Mouse (Mus musculus): ENCODE measurements around the gene Aifm3. TPM values are rescaled to one million over a fixed set of nuclear protein-coding genes. Genes with fewer than 3 reads are reported as not detected.
"Not testable (repeated sequence)": the region's sequence is repeated elsewhere in the genome, so short reads cannot be mapped to it uniquely, and the experiment has no call there.

Gene Aifm3
- polyA plus RNA-seq, 1 experiment, result not detected

DNA sequence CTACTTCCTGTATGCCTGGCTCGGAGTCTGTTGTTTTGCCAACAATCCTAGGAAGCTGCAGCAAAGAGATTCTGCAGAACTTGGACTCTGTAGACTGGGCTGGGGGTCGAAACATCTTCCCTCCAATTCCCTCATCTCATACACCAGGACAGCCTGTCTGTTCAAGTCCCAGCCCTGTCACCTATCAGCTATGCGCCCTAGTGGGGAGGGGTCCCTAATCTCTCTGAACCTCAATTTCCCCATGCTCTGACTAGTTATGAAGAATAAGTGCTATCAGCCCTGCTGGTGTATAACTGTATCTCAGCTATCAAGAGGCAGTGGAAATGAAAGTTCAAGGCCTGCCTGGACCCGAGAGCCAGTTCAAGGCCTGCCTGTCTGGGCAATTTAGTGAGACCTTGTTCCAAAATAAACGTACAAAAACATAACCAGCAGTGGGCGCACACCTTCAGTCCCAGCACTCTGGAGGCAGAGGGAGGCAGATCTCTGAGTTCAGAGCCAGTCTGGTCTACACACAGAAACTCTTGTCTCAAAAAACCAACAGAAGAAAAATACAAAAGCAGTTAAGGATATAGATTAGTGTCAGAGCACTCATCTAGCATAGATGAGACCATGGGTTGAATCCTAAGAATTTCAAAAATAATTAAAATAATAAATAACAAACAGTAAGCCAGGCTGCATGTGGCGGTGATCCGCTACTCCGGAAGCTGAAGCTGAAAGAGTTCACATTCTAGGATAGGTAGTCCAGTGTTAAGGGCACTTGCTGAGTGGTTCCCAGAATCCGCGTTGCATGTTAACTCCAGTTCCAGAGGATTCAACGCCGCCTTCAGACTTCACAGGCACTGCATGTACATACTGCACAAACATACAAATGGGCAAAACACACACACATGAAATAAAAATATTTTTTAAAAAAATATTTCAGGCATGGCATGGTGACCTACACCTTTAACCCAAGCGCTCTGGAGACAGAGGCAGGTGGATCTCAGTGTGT lies 638 bp upstream of the Aifm3 start:
- Histone ChIP-seq H3K27ac (replicated peaks; ENCODE audit: low read depth, low read length) (no peak overlapping the region), H3K4me1 (ENCODE audit: control insufficient read depth, insufficient read depth, insufficient read length, low read length) (no peaks in the 10 kb centered on the region; the same call in 1 of the 2 replicates), H3K4me3 (ENCODE audit: insufficient read depth, low read depth, low read length) (peak overlapping the region; percentile 37; the same call in 1 of the 2 replicates)

DNA sequence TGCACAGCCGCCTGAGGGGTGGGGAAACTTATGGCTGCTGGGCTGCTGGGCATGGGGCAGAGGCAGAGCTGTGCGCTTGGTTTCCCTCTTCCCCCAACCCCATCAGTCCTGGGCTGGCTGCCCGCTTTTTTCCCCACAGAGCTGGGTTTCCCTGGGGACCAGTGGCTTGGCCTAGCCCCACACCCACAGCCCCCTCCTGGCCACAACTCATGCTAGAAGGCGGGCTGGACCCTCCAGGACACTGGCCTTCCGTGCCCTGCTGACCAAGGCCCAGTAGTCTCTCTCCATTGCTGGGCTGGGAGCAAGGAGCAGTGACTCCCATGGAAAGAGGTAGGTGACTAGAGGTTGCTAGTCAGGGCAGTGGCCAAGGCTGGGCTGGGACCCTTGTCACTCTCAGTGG lies 1.7 kb downstream of the Aifm3 start:
- Histone ChIP-seq H3K4me3 (ENCODE audit: insufficient read depth, low read depth, low read length) (no peak overlapping the region), H3K27ac (replicated peaks; ENCODE audit: low read depth, low read length) (no peak overlapping the region), H3K4me1 (ENCODE audit: control insufficient read depth, insufficient read depth, insufficient read length, low read length) (no peaks in the 10 kb centered on the region; the same call in 1 of the 2 replicates)

DNA sequence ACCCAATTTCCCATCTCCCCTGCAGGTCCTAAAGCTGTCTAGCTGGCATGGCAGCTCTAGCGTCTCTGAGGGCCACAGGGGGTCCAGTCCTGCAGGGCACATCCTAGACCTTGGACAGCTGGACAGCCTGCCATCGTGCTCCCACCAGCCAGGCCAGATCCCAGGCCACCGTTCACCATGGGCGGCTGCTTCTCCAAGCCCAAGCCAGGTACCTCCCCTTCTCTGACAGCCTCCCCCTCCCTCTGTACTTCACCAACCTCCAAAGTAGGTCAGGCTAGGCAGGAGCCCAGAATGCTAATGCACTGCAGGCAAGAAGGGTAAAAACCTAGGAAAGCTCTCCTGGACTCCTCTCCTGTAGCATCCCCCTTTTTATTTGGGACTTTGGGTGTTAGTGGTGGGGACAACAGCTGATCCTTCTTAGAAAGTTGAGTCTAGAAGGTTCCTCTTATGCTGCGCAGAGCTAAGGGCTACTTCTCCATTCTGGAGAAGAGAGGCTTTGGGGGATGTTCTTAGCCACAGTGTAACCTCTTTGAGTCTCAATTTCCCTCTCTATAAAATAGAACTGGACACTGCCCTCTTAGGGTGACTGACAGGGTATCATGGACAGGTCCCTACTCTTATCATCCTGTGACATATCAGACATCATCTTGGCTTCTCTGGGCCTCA lies 2.6 kb downstream of the Aifm3 start:
- no peaks in the 10 kb centered on the region for H3K4me1 ChIP-seq (ENCODE audit: control insufficient read depth, insufficient read depth, insufficient read length, low read length)
- no peak overlapping the region for H3K27ac ChIP-seq (replicated peaks; ENCODE audit: low read depth, low read length)
- H3K4me3 ChIP-seq (ENCODE audit: insufficient read depth, low read depth, low read length), result no peak overlapping the region

DNA sequence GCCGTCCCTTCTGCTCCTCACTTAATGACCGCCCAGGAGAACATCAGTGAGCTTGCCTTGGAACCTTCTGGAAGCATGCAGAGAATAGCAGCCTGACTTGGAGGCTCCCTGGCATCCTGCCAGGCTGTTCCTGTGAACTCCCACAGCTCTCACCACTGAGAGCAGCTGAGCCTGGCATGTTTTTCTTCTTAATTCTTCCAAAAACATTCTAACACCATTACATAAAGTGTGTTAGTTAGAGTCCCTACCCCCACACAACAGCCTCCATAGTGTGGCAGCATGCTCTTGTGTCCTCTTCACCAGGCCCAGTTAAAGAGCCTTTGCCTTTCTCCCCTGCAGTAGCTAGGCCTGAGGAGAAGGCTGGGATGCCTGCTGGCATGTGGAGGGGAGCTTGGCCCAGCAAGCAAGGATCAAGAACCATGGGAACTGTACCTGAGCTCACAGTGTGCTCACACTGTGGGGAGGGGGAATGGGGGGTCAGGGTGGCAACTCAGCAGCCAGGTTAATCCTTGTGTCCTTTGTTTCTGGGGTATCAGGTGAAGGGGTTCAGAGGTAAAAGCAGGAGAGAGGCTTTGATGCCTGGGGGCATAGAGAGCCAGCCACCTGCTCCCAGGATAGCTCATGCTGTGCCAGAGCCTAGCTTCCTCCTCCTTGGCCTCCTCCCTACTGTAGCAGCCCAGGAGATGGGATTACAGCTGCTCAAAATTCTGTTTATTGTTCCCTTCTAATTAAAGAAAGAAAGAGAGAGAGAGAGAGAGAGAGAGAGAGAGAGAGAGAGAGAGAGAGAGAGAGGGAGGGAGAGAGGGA lies 7.3 kb downstream of the Aifm3 start:
- Histone ChIP-seq H3K4me3 (ENCODE audit: insufficient read depth, low read depth, low read length) (no peak overlapping the region), H3K27ac (replicated peaks; ENCODE audit: low read depth, low read length) (no peak overlapping the region), H3K4me1 (ENCODE audit: control insufficient read depth, insufficient read depth, insufficient read length, low read length) (no peaks in the 10 kb centered on the region)

DNA sequence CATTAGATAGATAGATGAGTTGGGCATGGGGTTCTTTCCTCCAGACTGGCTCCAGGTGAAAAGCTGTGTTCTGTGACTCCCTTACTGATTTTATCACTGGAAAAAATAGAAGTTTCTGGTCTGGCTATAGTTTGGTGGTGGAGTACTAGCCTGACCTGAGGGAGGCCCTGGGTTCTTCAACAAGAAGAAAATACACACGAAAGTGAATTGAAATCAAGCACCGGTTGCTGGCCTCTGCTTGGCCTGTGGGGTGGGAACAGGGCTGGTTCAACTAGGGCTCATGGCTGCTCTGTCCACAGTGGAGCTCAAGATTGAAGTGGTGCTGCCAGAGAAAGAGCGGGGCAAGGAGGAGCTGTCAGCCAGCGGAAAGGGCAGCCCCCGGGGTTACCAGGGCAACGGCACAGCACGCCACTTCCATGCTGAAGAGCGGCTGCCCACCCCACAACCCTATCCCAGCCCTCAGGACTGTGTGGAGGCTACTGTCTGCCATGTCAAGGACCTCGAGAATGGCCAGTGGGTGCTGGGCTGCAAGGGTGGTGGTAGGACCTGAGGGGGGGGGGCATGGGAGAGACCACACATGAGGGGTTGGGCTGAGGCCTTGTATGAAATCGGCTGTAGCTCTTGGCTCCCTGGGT lies 10.0 kb downstream of the Aifm3 start:
- H3K4me3 ChIP-seq (ENCODE audit: insufficient read depth, low read depth, low read length), result no peak overlapping the region
- no peaks in the 10 kb centered on the region for H3K4me1 ChIP-seq (ENCODE audit: control insufficient read depth, insufficient read depth, insufficient read length, low read length)
- no peak overlapping the region for H3K27ac ChIP-seq (replicated peaks; ENCODE audit: low read depth, low read length)

DNA sequence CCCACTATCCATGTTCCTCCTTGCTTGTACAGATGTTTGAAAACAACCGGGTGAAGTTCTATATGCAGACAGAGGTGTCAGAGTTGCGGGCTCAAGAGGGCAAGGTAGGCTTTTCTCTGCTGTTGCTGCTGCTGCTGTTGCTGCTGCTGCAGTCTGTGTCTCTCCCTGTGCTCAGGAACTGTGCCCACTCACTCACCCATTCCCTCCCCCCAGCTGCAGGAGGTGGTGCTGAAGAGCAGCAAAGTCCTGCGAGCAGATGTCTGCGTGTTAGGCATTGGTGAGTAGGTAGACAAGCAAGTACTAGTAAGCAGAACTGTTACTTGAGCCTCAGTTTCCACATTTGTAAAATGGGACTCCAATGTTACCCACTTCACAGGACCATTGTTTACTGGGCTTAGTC lies 13.3 kb downstream of the Aifm3 start:
- Histone ChIP-seq H3K27ac (replicated peaks; ENCODE audit: low read depth, low read length) (no peak overlapping the region), H3K4me3 (ENCODE audit: insufficient read depth, low read depth, low read length) (no peak overlapping the region), H3K4me1 (ENCODE audit: control insufficient read depth, insufficient read depth, insufficient read length, low read length) (no peaks in the 10 kb centered on the region)

DNA sequence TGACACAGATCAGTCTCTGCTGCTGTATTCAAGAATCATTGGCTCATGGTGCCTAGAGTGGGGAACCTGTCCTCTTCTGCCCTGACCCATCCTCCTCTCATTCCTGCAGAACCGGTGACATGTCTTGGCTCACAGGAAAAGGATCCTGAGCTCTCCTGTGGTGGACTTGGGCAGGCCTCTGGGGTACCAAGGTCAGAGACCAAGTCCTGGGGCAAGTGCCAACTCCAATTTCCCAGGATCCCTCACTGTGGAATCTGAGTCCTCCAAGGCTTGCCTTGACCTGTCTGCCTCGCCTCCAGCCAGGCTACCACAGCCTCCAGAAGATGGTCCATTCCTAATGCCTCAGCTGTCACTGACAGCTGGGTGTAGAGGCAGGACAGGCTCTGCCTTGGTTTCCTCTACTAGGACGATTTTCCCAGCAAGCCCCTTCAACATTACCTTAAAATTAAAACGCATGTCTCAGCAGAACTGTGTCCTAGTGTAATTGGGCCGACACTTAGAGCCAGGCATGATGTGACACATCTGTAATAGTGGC lies 17.7 kb downstream of the Aifm3 start:
- Histone ChIP-seq H3K4me3 (ENCODE audit: insufficient read depth, low read depth, low read length) (no peak overlapping the region), H3K4me1 (ENCODE audit: control insufficient read depth, insufficient read depth, insufficient read length, low read length) (peaks cover 8% of the 10 kb centered on the region), H3K27ac (replicated peaks; ENCODE audit: low read depth, low read length) (no peak overlapping the region)

DNA sequence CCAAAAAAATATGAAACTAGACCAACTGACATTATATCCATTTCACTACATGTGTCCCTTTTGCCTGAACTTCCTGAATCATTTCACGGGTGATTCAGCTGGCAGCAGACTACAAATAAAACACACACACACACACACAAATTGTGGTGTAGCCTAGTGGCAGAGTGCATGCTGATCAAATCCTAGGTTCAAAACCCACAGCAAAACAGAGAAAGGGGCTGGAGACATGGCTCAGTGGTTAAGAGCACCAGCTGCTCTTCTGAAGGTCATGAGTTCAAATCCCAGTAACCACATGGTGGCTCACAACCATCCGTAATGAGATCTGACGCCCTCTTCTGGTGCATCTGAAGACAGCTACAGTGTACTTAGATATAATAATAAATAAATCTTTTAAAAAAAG lies 18.6 kb downstream of the Aifm3 start:
- H3K4me3 ChIP-seq (ENCODE audit: insufficient read depth, low read depth, low read length), result peak overlapping the region; percentile 82
- H3K27ac ChIP-seq (replicated peaks; ENCODE audit: low read depth, low read length); H3K4me1 ChIP-seq (ENCODE audit: control insufficient read depth, insufficient read depth, insufficient read length, low read length): not testable (repeated sequence)

DNA sequence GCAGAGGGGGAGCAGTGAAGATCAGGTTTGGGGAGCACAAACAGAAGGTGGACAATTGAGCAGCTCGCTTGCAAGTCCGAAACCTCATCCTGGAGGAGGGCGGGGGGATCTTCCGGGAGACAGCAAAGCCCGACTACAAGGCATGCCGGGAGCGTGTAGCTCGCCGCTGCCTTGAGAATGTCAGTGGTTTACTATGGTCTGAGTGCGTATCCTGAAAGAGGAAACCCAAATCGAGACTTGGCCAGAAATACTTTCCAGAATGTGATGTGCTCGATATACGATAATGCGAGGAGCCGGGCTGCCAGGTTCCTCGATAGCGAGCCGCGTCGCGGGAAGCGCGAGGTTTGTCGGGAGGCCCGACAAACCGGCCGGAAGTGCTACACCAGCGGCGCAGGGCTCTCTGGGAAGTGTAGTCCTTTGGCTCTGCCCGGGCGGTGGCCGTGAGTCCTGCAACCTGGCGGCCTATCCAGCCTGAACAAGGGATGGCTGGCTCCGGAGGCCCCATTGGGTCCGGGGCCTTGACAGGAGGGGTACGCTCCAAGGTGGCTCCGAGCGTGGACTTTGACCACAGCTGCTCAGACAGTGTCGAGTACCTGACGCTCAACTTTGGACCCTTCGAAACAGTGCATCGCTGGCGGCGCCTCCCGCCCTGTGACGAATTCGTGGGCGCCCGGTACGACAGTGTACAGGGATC lies 19.3 kb downstream of the Aifm3 start, which contains the start of gene Lztr1:
Gene Lztr1 (plus strand): TSS at position 143 of the 694 bp plus-strand sequence.
- Histone ChIP-seq H3K4me1 (ENCODE audit: control insufficient read depth, insufficient read depth, insufficient read length, low read length) (peaks cover 8% of the 10 kb centered on the region), H3K27ac (replicated peaks; ENCODE audit: low read depth, low read length) (peak within 1 kb of the TSS; percentile 92), H3K4me3 (ENCODE audit: insufficient read depth, low read depth, low read length) (peak within 1 kb of the TSS; percentile 82)

DNA sequence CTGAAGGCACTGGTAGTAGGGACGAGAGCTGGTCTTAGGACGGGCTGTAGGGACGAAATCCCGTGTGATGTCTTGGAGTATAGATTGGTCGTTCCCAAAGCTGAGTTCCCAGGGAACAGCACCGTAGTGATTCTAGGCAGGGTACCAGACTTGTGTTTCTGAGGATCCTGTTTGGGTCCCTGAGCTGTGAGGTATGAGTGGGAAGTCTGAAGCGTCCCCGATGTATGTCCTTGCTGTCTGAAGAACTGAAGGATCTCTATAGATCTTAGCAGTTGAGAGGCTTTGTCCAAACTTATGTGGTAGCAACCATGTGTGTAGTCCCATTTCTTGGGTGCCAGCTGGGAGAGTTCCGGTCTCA lies 19.8 kb downstream of the Aifm3 start:
- H3K4me1 ChIP-seq (ENCODE audit: control insufficient read depth, insufficient read depth, insufficient read length, low read length), result peaks cover 8% of the 10 kb centered on the region

DNA sequence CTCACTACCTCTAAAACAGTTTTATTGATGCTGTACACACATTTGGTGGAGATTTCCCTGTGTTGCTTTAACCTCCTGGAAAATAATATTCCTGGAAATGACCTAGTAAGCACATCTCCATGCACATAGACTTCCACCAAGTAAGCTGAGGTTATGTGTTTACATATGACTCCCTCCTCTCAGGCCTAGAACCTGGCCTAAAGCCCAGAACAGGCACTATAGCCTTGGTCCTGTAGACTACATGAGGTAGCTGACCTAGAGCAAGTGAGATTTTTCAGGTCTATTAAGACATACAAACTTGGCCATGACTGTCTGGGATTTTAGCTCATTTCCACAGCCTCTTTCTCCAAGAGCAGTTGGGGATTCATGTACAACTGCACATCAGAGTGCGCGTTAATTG lies 20.7 kb downstream of the Aifm3 start:
- Histone ChIP-seq H3K4me1 (ENCODE audit: control insufficient read depth, insufficient read depth, insufficient read length, low read length) (peaks cover 8% of the 10 kb centered on the region), H3K27ac (replicated peaks; ENCODE audit: low read depth, low read length) (no peak overlapping the region), H3K4me3 (ENCODE audit: insufficient read depth, low read depth, low read length) (no peak overlapping the region)

More for the DNA sequence above, 19.8 kb downstream of the Aifm3 start:
- Histone ChIP-seq H3K4me3 (ENCODE audit: insufficient read depth, low read depth, low read length) (peak overlapping the region; percentile 82), H3K27ac (replicated peaks; ENCODE audit: low read depth, low read length) (peak overlapping the region; percentile 11; the same call in 1 of the 2 replicates)

DNA sequence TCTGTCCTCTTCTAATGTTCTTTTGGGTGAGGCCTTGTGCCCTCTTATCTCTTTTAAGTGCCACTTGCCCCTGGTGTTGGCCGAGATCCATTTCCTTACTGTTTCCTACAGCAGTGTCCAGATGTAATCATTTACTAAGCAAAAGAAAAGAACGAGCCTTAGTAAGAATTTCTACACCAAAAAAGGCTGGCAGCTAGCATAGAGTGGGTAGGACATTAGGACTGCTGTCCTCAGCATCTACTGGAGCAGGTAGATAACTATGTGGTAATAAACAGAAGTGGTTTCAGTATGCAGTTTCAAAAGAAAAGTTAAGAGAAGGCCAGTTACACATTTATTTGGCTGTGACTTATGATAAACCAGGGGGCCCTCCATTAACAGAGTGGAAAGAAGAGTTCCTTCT lies 21.3 kb downstream of the Aifm3 start:
- Histone ChIP-seq H3K4me1 (ENCODE audit: control insufficient read depth, insufficient read depth, insufficient read length, low read length) (peaks cover 8% of the 10 kb centered on the region), H3K27ac (replicated peaks; ENCODE audit: low read depth, low read length) (no peak overlapping the region)

DNA sequence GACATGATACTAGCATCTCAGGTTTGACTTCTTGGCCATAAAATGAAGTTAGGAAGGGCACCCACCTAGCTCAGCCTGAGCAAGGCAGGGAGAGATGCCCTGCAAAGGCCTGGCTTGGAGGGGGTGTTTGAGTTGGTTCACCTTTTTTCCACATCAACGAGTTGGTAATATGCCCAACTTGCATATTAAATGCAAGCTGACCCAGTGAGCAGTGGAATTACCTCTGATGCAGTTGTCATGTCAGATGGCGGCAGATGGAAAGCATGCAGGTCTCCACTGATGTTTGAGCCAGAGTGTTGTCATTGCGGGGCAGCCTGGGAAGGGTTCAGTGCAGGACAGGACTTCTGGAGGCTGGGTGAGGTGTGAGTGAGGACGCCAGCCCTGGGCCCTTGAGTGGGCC lies 22.0 kb downstream of the Aifm3 start:
- H3K4me1 ChIP-seq (ENCODE audit: control insufficient read depth, insufficient read depth, insufficient read length, low read length), result peaks cover 8% of the 10 kb centered on the region
- H3K4me3 ChIP-seq (ENCODE audit: insufficient read depth, low read depth, low read length), result no peak overlapping the region
- H3K27ac ChIP-seq (replicated peaks; ENCODE audit: low read depth, low read length), result no peak overlapping the region

More for the DNA sequence above, 21.3 kb downstream of the Aifm3 start:
- H3K4me3 ChIP-seq (ENCODE audit: insufficient read depth, low read depth, low read length), result no peak overlapping the region

DNA sequence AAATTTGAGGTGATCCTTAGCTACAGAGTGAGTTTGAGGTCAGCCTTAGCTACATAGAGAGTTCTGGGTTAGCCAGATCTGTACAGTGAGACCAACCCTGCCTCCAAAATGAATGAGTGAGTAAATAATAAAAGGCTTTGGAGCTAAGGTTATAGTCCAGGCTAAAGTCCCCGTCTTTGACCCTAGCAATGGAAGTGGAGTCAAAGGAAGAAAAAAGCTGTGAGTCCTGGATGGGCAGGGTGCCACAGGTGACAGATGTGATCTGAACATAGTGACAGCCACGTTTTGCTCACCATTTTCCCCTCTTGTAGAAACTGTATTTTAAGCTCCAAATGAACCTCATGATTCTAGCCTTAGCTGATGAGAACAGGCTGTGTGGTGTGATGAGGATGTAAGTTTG lies 29.5 kb downstream of the Aifm3 start:
- H3K4me3 ChIP-seq (ENCODE audit: insufficient read depth, low read depth, low read length), result no peak overlapping the region
- H3K27ac ChIP-seq (replicated peaks; ENCODE audit: low read depth, low read length), result no peak overlapping the region
- no peaks in the 10 kb centered on the region for H3K4me1 ChIP-seq (ENCODE audit: control insufficient read depth, insufficient read depth, insufficient read length, low read length)
